Mouse (Mus musculus) cerebellum, postnatal 36 days (tissue): ENCODE measurements around the gene Tceal7.
"Not testable (repeated sequence)": the region's sequence is repeated elsewhere in the genome, so short reads cannot be mapped to it uniquely, and the experiment has no call there.

Source experiments
- DNase-seq, 2 experiments: peaks; one replicate each; pipeline ENCODE4 v3.0.0; 2021 to 2022; ENCODE audit warnings: mixed read lengths in 2 of 2

Tceal7 gene

DNA sequence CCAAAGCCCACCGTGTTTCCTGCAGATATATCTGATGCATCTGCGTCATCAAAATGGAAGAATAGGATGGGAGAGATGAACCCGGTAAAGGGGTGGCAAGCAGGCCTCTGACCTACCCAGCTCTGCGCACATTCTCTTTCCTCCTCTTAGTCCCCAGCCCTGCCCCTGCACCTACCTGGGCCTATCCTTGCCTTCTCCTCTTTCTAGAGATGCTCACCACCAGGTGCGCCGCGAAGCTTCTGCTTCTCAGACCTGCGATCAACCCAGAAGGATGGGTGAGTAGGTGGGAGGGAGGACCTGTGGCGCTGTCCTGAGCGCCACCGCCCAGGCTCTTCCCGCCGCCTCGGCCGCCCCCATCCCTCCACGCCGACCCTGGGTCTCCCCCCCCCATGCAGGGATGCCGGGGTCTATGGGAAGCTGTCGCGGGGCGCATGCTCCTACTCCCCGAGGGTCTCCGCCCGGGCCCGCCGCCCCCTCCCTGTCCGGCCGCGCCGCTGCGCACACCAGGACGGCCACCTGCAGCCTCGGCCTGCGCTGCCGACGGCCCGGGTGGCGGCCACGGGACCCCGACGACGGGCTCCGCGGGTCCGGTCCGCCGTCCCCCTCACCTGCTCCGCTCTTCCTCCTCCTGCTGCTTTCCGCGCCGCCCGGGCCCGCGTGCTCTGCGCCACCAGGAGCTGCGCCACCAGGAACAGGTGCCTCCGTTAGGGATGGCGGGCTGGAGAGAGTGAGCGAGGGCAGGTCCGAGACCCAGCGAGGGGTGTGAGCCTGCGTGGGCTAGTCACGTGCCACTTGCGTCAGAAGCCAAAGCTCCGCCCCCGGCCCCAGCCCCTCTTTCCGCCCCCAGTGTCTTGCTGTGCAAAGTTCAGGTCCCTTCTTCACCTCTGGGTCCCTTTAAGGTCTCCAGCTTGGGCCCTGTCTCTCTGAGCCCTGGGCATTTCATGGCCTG is at the start of gene Tceal7, which contains the start of gene Bex1:
Gene Tceal7 (plus strand): TSS at position 51 of the 949 bp plus-strand sequence.
Gene Bex1 (minus strand): TSS at position 785 of the 949 bp plus-strand sequence.
- DNase-seq, result not testable (repeated sequence)

DNA sequence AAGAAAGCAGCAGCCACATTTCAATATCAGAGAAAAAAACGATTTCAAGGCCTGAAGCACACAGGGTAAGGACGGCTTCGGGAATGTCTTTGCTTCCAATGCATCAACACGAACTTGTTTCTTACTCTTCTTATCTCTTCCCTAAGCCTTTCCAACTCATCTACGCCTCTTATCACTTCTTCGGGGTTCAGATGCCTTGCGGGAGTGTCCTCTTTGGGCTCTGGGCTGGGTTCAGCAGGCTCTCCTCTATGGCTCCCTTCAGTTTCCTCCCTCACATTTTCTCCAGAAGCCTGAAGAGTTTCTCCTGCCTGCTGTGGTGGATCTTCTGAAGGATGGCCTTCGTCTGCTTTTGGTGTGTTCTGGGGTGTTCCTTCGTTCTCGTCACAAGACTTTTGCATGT is 44.0 kb upstream of the Tceal7 start:
- no peak for DNase-seq

DNA sequence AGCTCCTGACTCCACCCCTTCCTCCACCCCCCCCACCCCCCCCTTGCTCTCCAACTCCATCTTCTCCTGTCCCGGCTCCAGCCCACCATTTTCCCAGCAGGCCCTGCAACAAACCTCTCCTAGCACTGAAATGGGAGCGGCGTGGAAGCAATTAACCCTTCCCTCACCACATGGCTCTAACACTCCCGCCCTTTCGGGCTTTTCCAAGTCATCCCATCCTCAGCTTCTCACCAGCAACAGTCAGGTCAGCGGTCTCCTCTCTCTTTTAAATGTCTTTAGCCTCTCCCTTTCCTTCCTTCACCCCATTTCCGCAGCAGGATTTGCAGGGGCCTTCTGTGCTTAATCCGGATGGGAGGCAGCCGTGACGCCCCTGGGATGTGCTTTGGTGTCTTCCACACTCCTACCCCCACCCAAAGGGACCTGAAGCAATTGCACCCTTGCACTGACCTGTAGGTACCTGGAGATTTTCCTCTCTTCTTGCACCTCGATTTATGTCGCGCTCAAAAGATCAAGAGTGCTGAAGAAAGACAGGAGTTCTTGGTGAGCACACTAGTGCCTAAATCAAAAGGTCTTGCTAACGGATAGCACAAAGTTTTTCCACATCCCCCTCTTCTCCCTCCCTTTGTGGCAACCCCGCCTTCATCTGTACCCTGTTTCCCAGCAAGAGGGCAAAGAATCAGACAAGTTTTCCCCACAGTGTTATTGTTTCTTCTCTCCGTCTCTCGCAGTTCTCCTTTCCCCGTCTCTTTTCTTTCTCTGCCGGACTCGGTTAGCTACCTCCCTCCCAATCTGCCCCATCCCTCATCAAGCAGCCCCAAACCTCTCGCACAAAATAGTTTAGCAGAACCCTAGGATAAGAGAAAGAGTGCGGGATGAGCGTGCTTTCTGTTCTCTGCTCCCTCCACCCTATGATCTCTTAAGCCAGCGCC is 43.1 kb upstream of the Tceal7 start:
- DNase-seq, result peak; percentile 46 to 57

DNA sequence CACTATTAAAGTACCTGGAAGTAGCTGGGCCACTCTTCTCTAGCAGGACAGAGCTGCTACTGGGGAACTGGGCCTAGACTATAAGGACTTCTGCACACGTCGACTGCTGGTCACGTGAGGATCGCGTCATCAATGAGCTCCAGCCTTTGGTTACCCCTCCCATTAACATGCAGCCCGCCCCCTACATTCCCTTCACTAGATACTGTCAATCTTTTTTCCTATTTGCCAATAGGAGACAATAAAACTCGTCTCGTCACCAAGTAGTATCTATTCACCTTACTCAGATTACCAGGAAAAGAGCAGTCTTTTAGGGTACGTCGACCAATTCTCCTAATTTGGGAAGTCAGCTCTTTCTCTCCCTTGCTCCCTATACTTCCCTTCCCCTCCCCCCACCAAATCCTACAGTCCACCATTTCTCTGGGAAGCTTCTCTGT is 42.4 kb upstream of the Tceal7 start, which contains the start of gene Tceal8:
Gene Tceal8 (minus strand): TSS at position 225 of the 434 bp plus-strand sequence.
- DNase-seq, result peak; percentile 69 to 73

DNA sequence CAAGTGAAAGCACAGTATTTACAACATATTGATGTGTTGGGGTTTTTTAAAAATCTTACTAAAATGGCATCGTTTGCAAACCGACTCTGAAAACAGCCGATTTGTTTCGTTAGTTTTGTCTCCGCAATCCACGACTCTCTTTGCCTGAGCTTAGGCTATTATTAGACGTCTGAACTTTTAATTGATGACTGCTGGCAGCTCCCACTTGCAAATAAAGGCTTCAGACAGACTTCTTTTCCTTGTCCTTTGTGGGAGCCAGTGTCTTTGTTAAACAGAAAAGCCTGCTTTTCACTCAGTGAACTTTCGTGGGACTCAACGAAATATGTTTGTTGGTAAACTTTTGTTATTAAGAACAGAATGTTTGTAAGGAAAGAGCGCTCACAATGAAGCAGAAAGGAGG is 41.8 kb upstream of the Tceal7 start:
- DNase-seq, result no peak

DNA sequence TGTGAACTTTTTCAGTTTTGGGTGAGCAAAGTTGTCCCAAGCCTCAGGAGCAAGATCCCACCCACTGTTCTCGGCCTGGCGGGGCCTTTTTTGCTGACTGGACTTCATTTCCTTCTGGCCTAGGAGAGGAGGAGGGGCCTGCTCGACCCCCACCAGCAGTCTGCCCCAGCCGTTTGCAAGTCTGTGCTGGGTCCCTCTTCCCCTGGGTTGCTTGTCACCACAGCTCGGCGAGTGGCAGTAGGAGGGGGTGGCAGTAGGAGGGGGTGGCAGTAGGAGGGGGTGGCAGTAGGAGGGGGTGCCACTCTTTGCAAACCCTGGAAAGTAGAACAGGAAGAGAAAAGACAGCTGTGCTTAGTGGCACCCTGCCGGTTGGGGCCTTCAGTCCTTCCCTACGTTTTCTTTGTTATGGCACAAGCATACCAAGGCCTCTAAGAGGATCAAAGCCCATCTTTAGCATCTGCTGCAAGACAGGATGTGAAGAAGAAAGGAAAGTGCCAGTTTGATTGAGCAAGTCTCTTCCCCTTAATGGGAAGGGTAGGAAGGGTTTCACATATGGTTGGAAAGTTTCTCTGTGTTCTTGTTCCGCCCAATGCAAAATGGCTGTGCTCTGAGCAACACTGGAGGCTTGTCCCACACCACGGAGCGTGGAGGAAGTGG is 33.6 kb upstream of the Tceal7 start:
- no peak for DNase-seq

DNA sequence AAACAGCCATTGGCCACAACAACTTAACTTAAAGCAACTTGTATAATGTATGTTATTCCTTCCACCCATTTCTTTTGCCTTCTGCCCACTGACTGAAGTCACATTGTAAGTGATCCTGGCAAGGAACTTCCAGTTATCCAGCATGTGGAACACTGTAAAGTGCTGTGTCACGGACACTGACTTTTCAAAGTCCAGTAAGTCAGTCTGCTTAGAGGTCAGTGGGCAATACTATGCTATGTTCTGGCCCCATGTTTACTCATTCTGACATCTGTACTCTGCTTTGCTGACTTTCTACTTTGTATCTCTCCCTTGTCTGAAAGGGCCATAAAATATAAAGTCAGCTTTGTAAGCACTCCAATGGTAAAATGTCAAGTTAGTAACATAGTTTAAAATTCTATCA is 31.5 kb upstream of the Tceal7 start:
- no peak for DNase-seq

DNA sequence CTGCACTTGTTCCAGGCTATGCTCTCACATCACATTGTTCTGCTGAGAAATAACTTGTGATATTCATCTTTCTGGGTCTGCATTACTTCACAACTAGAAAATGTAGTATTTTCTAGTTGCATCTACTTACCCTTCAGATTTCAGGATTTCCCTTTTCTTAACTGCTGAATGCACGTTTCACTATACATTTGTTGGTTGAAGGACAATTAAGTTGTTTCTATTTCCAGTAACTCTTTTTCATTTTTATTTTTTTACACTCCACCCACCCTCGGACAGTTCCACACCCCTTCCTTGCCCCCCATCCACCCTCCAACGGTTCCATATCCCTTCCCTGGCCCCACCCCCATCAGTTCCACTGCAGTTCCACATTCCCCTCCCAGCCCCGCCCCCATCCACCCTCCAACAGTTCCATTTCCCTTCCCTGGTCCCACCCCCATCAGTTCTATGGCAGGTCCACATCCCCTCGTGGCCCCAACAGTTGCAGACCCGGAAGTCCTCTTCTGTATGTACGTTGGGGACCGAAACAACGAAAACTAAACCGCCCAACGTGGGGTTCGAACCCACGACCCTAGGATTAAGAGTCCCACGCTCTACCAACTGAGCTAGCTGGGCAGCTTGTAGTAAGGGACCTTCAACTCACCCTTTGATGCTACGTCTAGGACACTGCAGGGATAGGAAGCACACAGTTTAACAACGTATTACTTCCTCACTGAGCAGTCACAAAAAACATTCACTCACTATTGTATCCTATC is 19.2 kb upstream of the Tceal7 start:
- DNase-seq, result no peak

DNA sequence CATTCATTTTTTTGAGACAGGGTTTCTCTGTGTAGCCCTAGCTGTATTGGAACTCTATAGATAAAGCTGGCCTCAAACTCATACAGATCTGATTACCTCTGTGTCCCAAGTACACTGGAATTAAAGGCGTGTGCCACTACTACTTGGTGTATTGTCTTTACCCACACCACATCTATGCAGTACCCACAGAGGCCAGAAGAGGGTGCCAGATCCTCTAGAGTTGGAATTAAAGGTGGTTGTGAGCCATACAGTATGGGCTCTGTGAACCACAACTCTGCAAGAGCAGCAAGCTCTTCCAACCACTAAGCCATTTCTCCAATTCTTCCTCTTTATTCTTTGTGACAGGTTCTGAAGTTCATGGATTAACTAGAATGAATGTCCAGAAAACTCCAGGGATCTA is 17.7 kb upstream of the Tceal7 start:
- peak; percentile 37 to 53 for DNase-seq

DNA sequence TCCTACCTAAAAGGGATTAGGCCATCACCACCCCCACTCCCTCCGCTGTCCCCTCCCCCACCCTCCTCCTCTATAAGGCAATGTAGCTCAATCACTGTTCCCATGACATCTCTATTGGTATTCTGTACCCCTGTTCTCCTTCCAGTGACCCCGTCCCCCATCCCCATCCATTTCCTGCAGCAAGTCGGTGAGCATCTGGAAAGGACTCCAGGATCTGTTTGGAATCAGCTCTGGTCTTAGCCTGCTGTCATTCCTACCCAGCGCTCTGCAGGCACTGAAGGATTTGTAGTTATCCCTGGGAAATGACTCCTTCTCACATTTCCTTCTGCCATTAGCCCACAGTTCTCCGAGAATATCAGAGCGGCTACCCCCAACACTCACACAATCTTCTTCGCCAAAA is 11.3 kb upstream of the Tceal7 start:
- DNase-seq, result no peak

DNA sequence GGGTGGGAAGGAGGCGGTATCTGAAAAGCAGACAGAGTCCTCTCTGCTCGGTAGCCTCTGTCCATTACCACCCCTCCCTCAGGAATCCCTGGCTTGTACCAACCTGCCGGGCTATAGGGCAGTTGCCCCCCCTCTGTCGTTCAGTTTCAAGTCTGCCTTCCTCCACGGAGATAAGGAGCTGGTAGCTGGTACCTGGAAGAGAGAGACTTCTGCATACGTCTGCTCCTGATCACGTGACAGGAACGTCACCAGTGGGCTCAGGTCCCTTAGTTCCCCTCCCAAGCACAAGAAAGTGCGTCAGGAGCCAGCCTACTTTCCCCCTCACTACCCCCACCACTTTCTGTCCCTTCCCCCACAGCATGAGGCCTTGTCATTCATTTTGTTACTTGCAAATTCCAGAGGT is 10.9 kb upstream of the Tceal7 start, which contains the start of gene Tceal5:
Gene Tceal5 (minus strand): TSS at position 213 of the 403 bp plus-strand sequence.
- peak; percentile 64 to 67 for DNase-seq

DNA sequence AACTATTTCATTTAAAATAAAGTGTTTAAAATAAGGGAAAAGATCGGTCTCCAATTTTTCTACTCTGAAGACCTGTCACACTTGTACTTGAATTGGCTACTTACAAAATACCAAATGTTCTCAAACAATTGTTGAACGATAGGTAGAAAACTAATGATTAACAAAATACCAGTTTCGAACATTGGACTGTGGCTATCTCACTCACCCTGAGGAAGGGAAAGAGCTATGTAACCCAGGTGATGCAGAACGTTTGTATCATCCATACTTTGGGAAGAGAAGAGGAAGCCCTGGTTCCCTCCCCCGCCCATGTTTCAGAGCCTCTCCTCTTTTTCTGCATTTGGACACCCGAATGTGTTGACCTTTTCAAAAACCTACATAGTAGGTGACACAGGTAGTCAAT is 10.2 kb upstream of the Tceal7 start:
- no peak for DNase-seq

DNA sequence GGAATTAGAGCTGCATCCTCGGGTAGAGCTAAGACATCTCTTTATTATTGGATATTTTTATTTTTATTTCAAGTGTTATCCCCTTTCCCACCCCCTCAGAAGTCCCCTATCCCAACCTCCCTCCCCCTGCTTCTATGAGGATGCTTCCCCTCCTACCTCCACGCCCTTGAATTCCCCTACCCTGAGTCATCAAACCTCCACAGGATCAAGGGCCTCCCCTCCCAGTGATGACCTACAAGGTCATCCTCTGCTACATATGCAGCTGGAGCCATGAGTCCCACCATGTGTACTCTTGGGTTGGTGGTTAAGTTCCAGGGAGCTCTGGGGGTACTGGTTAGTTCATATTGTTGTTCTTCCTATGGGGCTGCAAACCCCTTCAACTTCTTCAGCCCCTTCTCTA is 1.2 kb upstream of the Tceal7 start:
- no peak for DNase-seq

DNA sequence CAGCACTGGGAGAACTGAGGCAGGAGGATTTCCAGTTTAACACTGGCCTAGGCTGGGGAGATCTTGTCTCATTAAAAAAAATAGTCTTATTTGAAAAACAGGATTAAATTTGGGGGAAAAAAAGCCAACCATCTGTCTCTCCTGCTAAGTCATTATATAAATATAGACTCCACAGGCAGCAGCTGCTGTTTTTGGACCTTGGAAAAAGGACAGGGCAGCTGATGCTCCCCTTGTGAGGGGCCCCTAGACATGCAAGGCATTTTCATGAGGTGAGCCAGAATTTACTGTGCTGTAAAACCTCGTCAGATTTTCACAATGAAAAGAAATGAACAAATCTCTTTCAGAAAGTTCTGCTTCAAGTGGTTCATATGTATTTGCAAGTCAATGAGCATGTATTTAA is 1.7 kb downstream of the Tceal7 start:
- no peak for DNase-seq

DNA sequence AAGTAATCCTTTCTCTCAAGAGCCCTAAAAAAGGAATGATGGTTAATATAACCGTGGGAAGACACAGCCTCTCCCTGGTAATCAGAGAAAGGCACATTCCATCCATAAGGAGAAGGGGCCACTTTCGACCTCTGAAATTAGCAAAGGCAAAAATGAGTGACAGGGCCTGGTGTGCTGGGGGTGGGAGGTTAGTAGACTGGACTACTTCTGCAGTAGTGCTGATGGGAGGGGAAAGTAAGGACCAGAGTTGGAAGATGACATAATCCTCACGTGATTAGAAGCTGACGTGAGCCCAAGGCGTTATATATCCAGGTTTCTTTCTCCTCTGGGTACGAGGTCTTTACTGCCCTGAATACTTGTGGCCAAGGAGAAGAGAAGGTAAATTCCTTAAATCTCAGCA is 9.1 kb downstream of the Tceal7 start:
- DNase-seq, result no peak

DNA sequence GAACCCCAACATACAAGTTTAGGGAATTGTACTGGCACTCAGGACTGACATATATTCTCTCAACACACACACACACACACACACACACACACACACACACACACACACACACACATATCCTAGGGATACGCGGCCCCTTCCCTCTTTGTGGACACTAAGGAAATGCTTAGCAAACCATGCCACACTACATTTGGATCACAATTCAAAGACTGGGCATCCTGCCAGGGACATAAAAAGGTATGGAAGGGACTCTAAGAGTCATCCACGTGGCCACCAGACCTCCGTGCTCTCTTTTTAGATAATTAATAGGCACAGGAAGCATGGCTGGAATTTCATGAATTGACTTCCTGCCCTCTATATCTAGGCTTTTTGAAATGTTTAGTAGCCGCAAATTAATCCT is 13.2 kb downstream of the Tceal7 start:
- no peak for DNase-seq

DNA sequence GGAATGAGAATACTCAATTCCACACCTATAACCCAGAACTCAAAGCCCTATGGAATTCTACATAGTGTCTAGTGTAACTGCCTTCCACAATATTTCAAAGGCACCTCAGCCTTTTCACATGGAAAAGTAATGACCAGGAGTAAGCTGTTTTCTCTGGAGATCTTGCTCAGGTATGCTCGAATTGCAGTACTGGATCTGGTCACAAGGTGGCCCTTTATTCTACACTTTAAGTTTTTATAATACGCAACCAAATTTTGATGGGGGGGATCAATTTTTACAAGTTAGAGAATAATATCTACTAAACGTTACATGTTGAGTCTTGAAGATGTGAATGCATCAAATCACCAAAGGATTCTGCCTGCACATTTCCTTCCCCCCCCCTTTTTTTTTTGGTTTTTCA is 23.5 kb downstream of the Tceal7 start:
- peak; percentile 50 to 67 for DNase-seq

DNA sequence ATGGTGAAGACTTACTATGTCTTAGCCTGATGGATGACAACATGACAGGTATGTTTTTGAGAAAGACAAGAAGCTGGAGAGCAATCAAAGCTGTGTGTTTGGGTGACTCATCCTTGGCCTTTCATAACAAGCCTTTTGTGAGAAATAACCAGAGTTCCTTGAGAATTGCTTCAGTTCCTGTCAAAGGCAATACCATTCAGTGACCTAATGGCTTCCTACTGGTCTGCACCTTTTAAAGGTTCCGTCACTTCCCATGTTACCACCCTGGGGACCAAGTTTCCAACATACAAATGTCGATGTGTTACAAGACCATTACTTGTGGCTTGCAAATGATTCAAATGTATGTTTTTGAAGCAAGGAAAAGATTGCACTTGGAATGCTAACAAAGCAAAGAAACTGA is 28.6 kb downstream of the Tceal7 start:
- DNase-seq, result no peak

DNA sequence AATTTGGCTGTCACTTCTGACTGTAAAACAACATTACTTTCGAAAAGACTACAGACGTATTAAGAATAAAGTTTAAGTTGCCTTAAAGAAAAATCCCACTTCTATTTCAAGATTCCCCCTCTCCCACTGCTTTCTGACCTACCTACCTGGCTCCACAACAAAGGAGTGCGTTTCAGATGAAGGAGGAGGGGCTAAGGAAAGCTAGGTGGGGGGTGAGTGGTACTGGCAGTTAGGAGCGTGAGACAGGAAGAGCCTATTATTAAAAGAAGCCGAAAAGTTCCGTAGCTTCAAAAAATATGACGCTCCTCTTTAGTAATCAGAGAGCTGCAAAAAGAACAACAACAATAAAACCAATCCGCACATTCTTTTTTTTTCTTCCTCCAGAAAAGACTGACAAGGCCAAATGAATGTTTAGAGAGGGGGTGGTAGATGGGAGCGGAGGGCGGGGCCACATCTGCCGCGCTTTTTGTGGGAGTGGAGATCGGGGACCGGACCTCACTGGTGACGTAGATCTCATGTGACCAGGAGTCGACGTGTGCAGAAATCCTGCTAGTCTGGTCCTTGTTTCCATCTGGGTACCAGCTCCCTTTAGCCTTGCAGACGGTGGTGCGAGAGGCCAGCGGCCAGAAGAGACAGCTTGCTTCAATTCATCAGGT is 30.1 kb downstream of the Tceal7 start, which contains the start of gene Tceal9:
Gene Tceal9 (plus strand): TSS at position 506 of the 656 bp plus-strand sequence.
- DNase-seq, result peak; percentile 66 to 70

DNA sequence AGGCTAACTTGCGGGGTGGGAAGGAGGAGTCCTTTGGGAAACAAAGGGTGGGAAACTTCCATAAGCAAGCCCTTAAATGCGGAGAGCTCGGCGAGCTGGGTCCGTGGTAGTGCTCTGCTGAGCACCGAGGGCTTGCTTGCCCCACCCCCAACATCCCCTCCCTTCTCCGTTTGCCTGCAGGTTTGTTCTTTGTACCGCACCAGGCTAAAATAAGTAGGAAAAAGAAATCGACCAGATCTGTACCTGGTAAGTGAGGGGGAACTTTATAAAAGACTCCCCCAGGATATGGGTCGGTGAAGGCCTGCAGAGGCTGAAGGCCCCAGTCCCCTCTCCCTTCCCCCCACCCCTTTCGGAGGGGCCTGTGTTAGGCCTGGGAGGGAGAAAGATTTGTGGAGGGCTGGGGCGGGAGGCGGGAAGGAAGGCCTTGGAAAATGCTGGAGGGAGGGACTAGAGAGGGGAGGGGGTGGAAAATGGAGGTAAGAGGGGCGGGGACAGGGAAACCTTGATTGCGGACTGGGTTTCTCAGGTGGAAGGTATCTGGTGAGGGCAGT is 31.0 kb downstream of the Tceal7 start:
- peak; percentile 5 to 24 for DNase-seq

DNA sequence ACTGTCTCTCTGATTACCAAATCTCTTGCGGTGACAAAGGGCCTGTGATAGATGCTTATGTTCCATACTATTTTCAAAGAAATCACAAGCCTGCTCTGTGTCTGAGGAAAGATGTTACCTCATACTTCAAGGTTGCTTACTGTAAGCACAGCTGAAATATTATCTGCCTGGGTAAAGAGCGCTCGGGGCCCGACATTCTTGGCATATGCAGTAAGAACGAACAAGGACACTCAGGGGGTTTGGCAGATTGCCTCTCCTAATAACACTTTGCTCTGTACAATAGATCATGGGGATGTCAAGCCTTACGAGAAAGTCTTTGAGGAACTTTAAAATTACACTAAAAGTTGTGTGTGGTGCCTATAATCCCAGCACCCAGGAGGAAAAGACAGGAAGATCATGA is 34.2 kb downstream of the Tceal7 start:
- DNase-seq, result no peak
